Mouse (Mus musculus): ENCODE measurements around the gene Mtmr10. TPM values are rescaled to one million over a fixed set of nuclear protein-coding genes. Genes with fewer than 3 reads are reported as not detected.

The Mtmr10 gene
- polyA plus RNA-seq, 1 experiment from 2014 or later: 16.4 TPM

- ATAC-seq (ENCODE audit: insufficient read depth, low FRiP score, low TSS enrichment) (no peak), DNase-seq (ENCODE audit: low spot score) (no peak)
- Histone ChIP-seq H3K9ac (ENCODE audit: low read length) (no peak overlapping the region), H3K27me3 (ENCODE audit: control insufficient read depth, insufficient read depth, low read length) (no peaks in the 10 kb centered on the region), H3K36me3 (ENCODE audit: control insufficient read depth, insufficient read depth, low read length) (peaks cover 4% of the 10 kb centered on the region; the same call in 1 of the 2 replicates), H3K4me1 (ENCODE audit: control insufficient read depth, insufficient read depth, low read length) (peaks cover 3% of the 10 kb centered on the region; the same call in 1 of the 2 replicates), H3K27ac (ENCODE audit: low read depth, low read length) (no peak overlapping the region), H3K9me3 (ENCODE audit: control insufficient read depth, low read length) (no peaks in the 10 kb centered on the region), H3K4me2 (ENCODE audit: low read depth) (no peak overlapping the region), H3K4me3 (ENCODE audit: low read depth, low read length) (no peak overlapping the region)
- 89% methylated on average over 23 of the region's 23 CpGs for WGBS
These were observed 84.8 kb downstream of the Mtmr10 start for GRCm38 (mm10) chr7:64371940-64372878.

GRCm38 (mm10) chr7:64373147-64373829 lies 85.8 kb downstream of the Mtmr10 start:
- Histone ChIP-seq H3K9ac (ENCODE audit: low read length) (peak overlapping the region; percentile 66), H3K27me3 (ENCODE audit: control insufficient read depth, insufficient read depth, low read length) (no peaks in the 10 kb centered on the region), H3K27ac (ENCODE audit: low read depth, low read length) (peak overlapping the region; percentile 85), H3K36me3 (ENCODE audit: control insufficient read depth, insufficient read depth, low read length) (peaks cover 6% of the 10 kb centered on the region; the same call in 1 of the 2 replicates), H3K4me3 (ENCODE audit: low read depth, low read length) (peak overlapping the region; percentile 60), H3K4me1 (ENCODE audit: control insufficient read depth, insufficient read depth, low read length) (peaks cover 3% of the 10 kb centered on the region; the same call in 1 of the 2 replicates), H3K4me2 (ENCODE audit: low read depth) (peak overlapping the region; percentile 39), H3K9me3 (ENCODE audit: control insufficient read depth, low read length) (no peaks in the 10 kb centered on the region)
- DNase-seq (ENCODE audit: low spot score): no peak
- 18% methylated on average over 18 of the region's 18 CpGs for WGBS
- ATAC-seq (ENCODE audit: insufficient read depth, low FRiP score, low TSS enrichment): peak; percentile 22; the same call in 1 of the 2 replicates

GRCm38 (mm10) chr7:64373830-64374562 lies 86.5 kb downstream of the Mtmr10 start, which contains the start of gene Fan1:
Fan1 (minus strand) TSS chr7:64374095.
- peaks cover 3% of the 10 kb centered on the region; the same call in 1 of the 2 replicates for H3K4me1 ChIP-seq (ENCODE audit: control insufficient read depth, insufficient read depth, low read length)
- ATAC-seq (ENCODE audit: insufficient read depth, low FRiP score, low TSS enrichment) (peak; percentile 96), DNase-seq (ENCODE audit: low spot score) (peak; percentile 90)
- peaks cover 9% of the 10 kb centered on the region; the same call in 1 of the 2 replicates for H3K36me3 ChIP-seq (ENCODE audit: control insufficient read depth, insufficient read depth, low read length)
- WGBS: 5% methylated on average over 27 of the region's 27 CpGs
- H3K9me3 ChIP-seq (ENCODE audit: control insufficient read depth, low read length): no peaks in the 10 kb centered on the region
- H3K27ac ChIP-seq (ENCODE audit: low read depth, low read length): peak within 1 kb of the TSS; percentile 85
- peak within 1 kb of the TSS; percentile 60 for H3K4me3 ChIP-seq (ENCODE audit: low read depth, low read length)
- H3K4me2 ChIP-seq (ENCODE audit: low read depth): peak within 1 kb of the TSS; percentile 39
- no peaks in the 10 kb centered on the region for H3K27me3 ChIP-seq (ENCODE audit: control insufficient read depth, insufficient read depth, low read length)
- H3K9ac ChIP-seq (ENCODE audit: low read length): peak within 1 kb of the TSS; percentile 66

Small RNA genes within 50 kb of the gene (microRNA-seq; reads per million reads assigned to microRNA genes)
- not detected for gene Mir6416

Other genes with a start within 250 kb of the Mtmr10 start
- 0.42 and 0.93 TPM in 2 replicates for gene Trpm1, start 133.8 kb upstream of the Mtmr10 start, polyA plus RNA-seq (2014; fragmentation: Nextera tagmentation; extraction: Ambion mirVana)
- 6.1 and 6.4 TPM in 2 replicates for gene Fan1, start 86.4 kb downstream of the Mtmr10 start, polyA plus RNA-seq (2014; fragmentation: Nextera tagmentation; extraction: Ambion mirVana)
- 51.9 and 54.4 TPM in 2 replicates for gene Mphosph10, start 104.6 kb downstream of the Mtmr10 start, polyA plus RNA-seq (2014; fragmentation: Nextera tagmentation; extraction: Ambion mirVana)
- 34.2 and 39.7 TPM in 2 replicates for gene Mcee, start 105.0 kb downstream of the Mtmr10 start, polyA plus RNA-seq (2014; fragmentation: Nextera tagmentation; extraction: Ambion mirVana)
- gene Apba2, start 214.1 kb downstream of the Mtmr10 start, polyA plus RNA-seq (2014; fragmentation: Nextera tagmentation; extraction: Ambion mirVana): 97.6 and 123 TPM in 2 replicates

Data from neural tube, embryonic 11.5 days (tissue).